Mouse (Mus musculus) layer of hippocampus, postnatal 14 days (tissue): Measurements from ENCODE around the gene Trappc10. TPM values are rescaled to one million over a fixed set of nuclear protein-coding genes. Genes with fewer than 3 reads are reported as not detected.
A peak's percentile ranks its signal among the peaks of the same experiment; 100 is the strongest.

Experiments
- DNase-seq, 2 experiments: peaks; one replicate each; pipeline ENCODE4 v3.0.0; 2021 to 2022; ENCODE audit warnings: low spot score in 2 of 2, mixed read lengths in 1 of 2
- long read RNA-seq, 2 experiments: library from polyadenylated mRNA; stranded (forward); transcript quantifications; one replicate each; pipeline ENCODE4 v2.0.0; 2021
- total RNA-seq, 2 experiments: library from RNA; stranded (reverse); gene quantifications; 2 replicates each; pipeline ENCODE4 v1.2.3; 2021

Trappc10 gene
- total RNA-seq, result 10 to 100 TPM; 76.9 to 80.1 TPM
- long read RNA-seq, experiment 1, result 0 reads
- long read RNA-seq, experiment 2, partial matches to known transcripts, result 3 of 5 reads
- long read RNA-seq, experiment 2, other reads (novel, unspliced or antisense), result 2 of 5 reads

- DNase-seq, result peak; percentile 82 to 86
Observed at GRCm38 (mm10) chr10:78244438-78245224, at the start of gene Trappc10. Gene Trappc10, minus strand, starts transcription at chr10:78244641.

- DNase-seq, result no peak
Observed at GRCm38 (mm10) chr10:78293576-78293975, 49.1 kb upstream of the Trappc10 start.

GRCm38 (mm10) chr10:78292381-78292780 lies 47.9 kb upstream of the Trappc10 start:
- no peak for DNase-seq

GRCm38 (mm10) chr10:78290730-78291535 lies 46.5 kb upstream of the Trappc10 start:
- DNase-seq, result no peak

GRCm38 (mm10) chr10:78288896-78289295 lies 44.5 kb upstream of the Trappc10 start:
- no peak for DNase-seq

- DNase-seq, result no peak
Observed at GRCm38 (mm10) chr10:78288135-78288534, 43.7 kb upstream of the Trappc10 start.

- no peak for DNase-seq
Observed at GRCm38 (mm10) chr10:78287465-78288132, 43.2 kb upstream of the Trappc10 start.

- no peak for DNase-seq
Observed at GRCm38 (mm10) chr10:78285959-78286358, 41.5 kb upstream of the Trappc10 start.

GRCm38 (mm10) chr10:78285409-78285808 lies 41.0 kb upstream of the Trappc10 start:
- DNase-seq, result no peak

GRCm38 (mm10) chr10:78284812-78285211 lies 40.4 kb upstream of the Trappc10 start:
- DNase-seq, result no peak

GRCm38 (mm10) chr10:78282411-78282810 lies 38.0 kb upstream of the Trappc10 start:
- no peak for DNase-seq

- DNase-seq, result no peak
Observed at GRCm38 (mm10) chr10:78280486-78280885, 36.0 kb upstream of the Trappc10 start.

GRCm38 (mm10) chr10:78279210-78279609 lies 34.8 kb upstream of the Trappc10 start:
- DNase-seq, result peak; percentile 49 to 68

GRCm38 (mm10) chr10:78277835-78278234 lies 33.4 kb upstream of the Trappc10 start:
- DNase-seq, result no peak

- no peak for DNase-seq
Observed at GRCm38 (mm10) chr10:78276242-78276641, 31.8 kb upstream of the Trappc10 start.

- DNase-seq, result no peak
Observed at GRCm38 (mm10) chr10:78272932-78273331, 28.5 kb upstream of the Trappc10 start.

- DNase-seq, result no peak
Observed at GRCm38 (mm10) chr10:78265881-78266280, 21.4 kb upstream of the Trappc10 start.

GRCm38 (mm10) chr10:78264735-78265134 lies 20.3 kb upstream of the Trappc10 start:
- DNase-seq, result no peak

- no peak for DNase-seq
Observed at GRCm38 (mm10) chr10:78260916-78261650, 16.6 kb upstream of the Trappc10 start.

- no peak for DNase-seq
Observed at GRCm38 (mm10) chr10:78260322-78260721, 15.9 kb upstream of the Trappc10 start.

GRCm38 (mm10) chr10:78259702-78260101 lies 15.3 kb upstream of the Trappc10 start:
- DNase-seq, result no peak
